In the genomic region with DNA sequence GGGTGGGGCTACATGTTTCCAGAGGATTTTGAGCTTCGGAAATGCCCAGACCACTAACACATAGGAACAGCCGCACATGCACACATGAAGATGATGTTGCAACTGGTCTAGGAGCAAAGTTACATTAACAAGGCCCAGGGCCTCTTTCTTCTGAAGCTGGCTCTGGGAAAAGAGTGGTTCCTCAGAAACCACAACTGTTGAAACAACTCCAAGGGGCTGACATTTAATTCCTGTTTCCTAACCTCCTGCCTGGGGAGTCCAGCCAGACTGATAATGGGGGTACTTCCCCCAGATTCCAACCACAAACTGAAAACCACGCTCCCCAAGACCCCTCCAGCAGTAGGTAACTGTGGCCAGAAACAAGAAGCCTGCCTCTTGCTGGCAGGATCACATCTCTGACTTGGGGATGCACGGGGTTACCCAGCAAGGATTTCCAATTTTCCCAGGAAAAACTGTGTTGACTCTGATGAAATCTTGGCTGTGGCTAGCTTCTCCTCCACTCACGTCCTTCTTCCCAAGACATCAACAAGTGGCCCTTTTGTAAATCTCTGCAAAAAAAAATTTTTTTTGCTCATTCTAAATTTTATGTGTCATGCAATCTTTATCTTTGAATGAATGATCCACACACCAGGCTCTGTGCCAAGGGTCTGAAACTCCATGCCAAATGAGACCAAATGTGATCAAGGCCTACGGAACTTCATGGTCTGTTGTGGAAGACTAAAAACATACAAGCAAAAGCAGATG, we compare ENCODE assay signal across 9 mouse cellular contexts.
A peak's percentile ranks its signal among the peaks of the same experiment; 100 is the strongest.
DNase-seq lines count a peak whose midpoint lies in the region; TF ChIP-seq lines count a peak whose summit lies in the region.
"Had no signal": no experiment of that assay in that cellular context is flagged by ENCODE, and none has a peak within 500 bp of the region (broad histone marks: within the 10 kb centered on the region; RNA-seq: fewer than 3 reads in every experiment).

No protein-coding gene starts in this region.

- H3K27me3 ChIP-seq in kidney, adult 2 months (replicated peaks; ENCODE audit: control insufficient read depth, insufficient read depth, low read length) = no peaks in the 10 kb centered on the region; the same call in 1 of the 2 replicates

- no peaks in the 10 kb centered on the region for H3K79me2 ChIP-seq in macrophage (ENCODE audit: inconsistent target)

- 81% methylated on average over 6 of the region's 6 CpGs for whole genome bisulfite sequencing in kidney, adult 2 months
- WGBS in macrophage (ENCODE audit: missing documents) = 14% methylated on average over 6 of the region's 6 CpGs

- no peak overlapping the region for H3K27ac ChIP-seq in kidney, adult 2 months (ENCODE audit: insufficient read depth, low read depth, low read length)
- peak overlapping the region; percentile 57 for H3K27ac ChIP-seq in embryonic fibroblast, embryonic 13.5 days (ENCODE audit: insufficient read depth, low read length)
- peak overlapping the region; percentile 15 for H3K27ac ChIP-seq in macrophage
- H3K27ac ChIP-seq: midbrain, embryonic 10.5 days had no signal

- no peak overlapping the region for H3K4me3 ChIP-seq in kidney, adult 2 months (ENCODE audit: insufficient read depth, low read depth, low read length)
- H3K4me3 ChIP-seq in embryonic fibroblast, embryonic 13.5 days (ENCODE audit: insufficient read depth, low read length) = no peak overlapping the region
- H3K4me3 ChIP-seq in macrophage (ENCODE audit: inconsistent target) = no peak overlapping the region
- H3K4me3 ChIP-seq: midbrain, embryonic 10.5 days had no signal

- no peaks in the 10 kb centered on the region for H3K36me3 ChIP-seq in kidney, adult 2 months (ENCODE audit: control insufficient read depth, insufficient read depth, low read length)
- H3K36me3 ChIP-seq in macrophage (ENCODE audit: inconsistent target) = no peaks in the 10 kb centered on the region
- H3K36me3 ChIP-seq: midbrain, embryonic 10.5 days had no signal

- no peaks in the 10 kb centered on the region for H3K4me1 ChIP-seq in kidney, adult 2 months (ENCODE audit: control insufficient read depth, insufficient read depth, low read length)
- H3K4me1 ChIP-seq in embryonic fibroblast, embryonic 13.5 days (ENCODE audit: control insufficient read depth, insufficient read depth, low read length) = peaks cover 6% of the 10 kb centered on the region; the same call in 1 of the 2 replicates
- H3K4me1 ChIP-seq: midbrain, embryonic 10.5 days had no signal

- DNase-seq in kidney, adult 2 months = peak; percentile 13
- no peak for DNase-seq in kidney, adult 11 months
- DNase-seq in NIH3T3 (ENCODE audit: low read depth) = peak; percentile 91
- no peak for DNase-seq in kidney, adult 8-10 months
- no peak for DNase-seq in cerebellum, postnatal 36 days
- no peak for DNase-seq in neural tube, embryonic 10.5 days (ENCODE audit: extremely low spot score, low spot score)

- TF ChIP-seq POLR2A in kidney, adult 2 months (IDR thresholded peaks at IDR 0.05; ENCODE audit: low read depth, low read length) = no peak
- TF ChIP-seq POLR2A in embryonic fibroblast, embryonic 13.5 days (IDR thresholded peaks at IDR 0.05; ENCODE audit: low read depth, low read length) = no peak

- no peak for TF ChIP-seq CTCF in kidney, adult 2 months (conservative IDR thresholded peaks at IDR 0.05; ENCODE audit: insufficient read depth, insufficient read length, low read depth, low read length)
- TF ChIP-seq CTCF in embryonic fibroblast, embryonic 13.5 days (IDR thresholded peaks at IDR 0.05; ENCODE audit: borderline replicate concordance, insufficient read depth, low read length) = no peak

Comparison
In these comparisons a context has a peak if more than half of its experiments do, and no peak if none do; other contexts are left out.
1. DNase-seq: peak in kidney, adult 2 months (single experiment) and NIH3T3 (single experiment); none in kidney, adult 11 months (single experiment), kidney, adult 8-10 months (0 of 2), cerebellum, postnatal 36 days (0 of 2) and neural tube, embryonic 10.5 days (single experiment).